Mouse (Mus musculus) cerebellum, adult 2 months (tissue): Measurements from ENCODE around the gene Msln. TPM values are rescaled to one million over a fixed set of nuclear protein-coding genes. Genes with fewer than 3 reads are reported as not detected.

Experiments
- DNase-seq, 2 experiments: peaks; one replicate each; pipeline ENCODE4 v3.0.0; 2021
- H3K27ac ChIP-seq: fragments of 200-500 bp; 2 replicates; pipeline ENCODE4 v1.5.1; 2012; ENCODE audit warnings: low read length, control low read depth, inconsistent platforms; ENCODE audit not compliant: insufficient read depth
- H3K27me3 ChIP-seq: fragments of 200-500 bp; 2 replicates; pipeline ENCODE4 v1.6.1; 2012; ENCODE audit warnings: inconsistent platforms, mild to moderate bottlenecking, low read length, moderate library complexity; ENCODE audit not compliant: control insufficient read depth, insufficient read depth
- H3K4me1 ChIP-seq: fragments of 200-500 bp; 2 replicates; pipeline ENCODE4 v1.6.1; 2011; ENCODE audit warnings: low read length; ENCODE audit not compliant: control insufficient read depth, insufficient read depth
- H3K4me3 ChIP-seq: fragments of 200-500 bp; replicated peaks from 2 replicates; pipeline ENCODE3; 2011; ENCODE audit warnings: mild to moderate bottlenecking, low read depth, low read length, control low read depth; ENCODE audit not compliant: insufficient read depth
- CTCF ChIP-seq: fragments of 200-500 bp; IDR thresholded peaks from 2 replicates; pipeline ENCODE4 v1.5.1; 2011; ENCODE audit warnings: low read depth, mild to moderate bottlenecking, control low read depth, low read length, moderate library complexity, borderline replicate concordance; ENCODE audit not compliant: insufficient read depth
- POLR2A ChIP-seq: fragments of 200-500 bp; IDR thresholded peaks from 2 replicates; pipeline ENCODE4 v1.6.1; 2011; ENCODE audit warnings: low read length, control low read depth, borderline replicate concordance; ENCODE audit not compliant: insufficient read depth
- WGBS: fragments of 180-500 bp; shearing (Covaris S2); methylation state at CpG from one replicate; pipeline ENCODE4 v1.1.7; 2018; 5-methylcytosine and 5-hydroxymethylcytosine counted together
- polyA plus RNA-seq: library from polyadenylated mRNA; depleted of rRNA; stranded (reverse); fragments of >200 nt; gene quantifications from 2 replicates; pipeline ENCODE4 v1.2.3, GENCODE M21; 2012

Msln gene
- polyA plus RNA-seq, 1 experiment = 0.21 TPM

DNA sequence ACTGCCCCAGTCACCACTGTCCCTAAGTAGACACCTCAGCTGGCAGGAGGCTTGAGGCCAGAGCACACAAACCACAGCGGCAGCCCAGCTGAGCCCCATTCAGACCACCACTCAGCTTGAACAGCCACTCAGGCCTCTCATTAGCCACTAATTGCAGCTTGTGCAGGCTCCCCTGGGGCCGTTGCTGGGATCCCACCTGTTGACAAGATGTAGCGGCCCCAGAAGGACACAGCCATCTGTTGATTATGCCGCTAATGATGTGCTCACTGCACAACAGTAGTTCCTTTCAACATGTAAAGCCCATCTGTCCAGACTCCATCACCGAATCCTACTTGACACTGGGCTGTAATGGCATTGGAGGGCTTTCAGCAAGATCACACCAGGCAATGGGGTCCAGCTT lies 11.7 kb upstream of the Msln start:
- TF ChIP-seq POLR2A = no peak
- no peak for TF ChIP-seq CTCF
- Histone ChIP-seq H3K27ac (no peak overlapping the region), H3K27me3 (no peaks in the 10 kb centered on the region), H3K4me3 (no peak overlapping the region), H3K4me1 (no peaks in the 10 kb centered on the region)
- WGBS = 13% methylated on average over 5 of the region's 5 CpGs
- DNase-seq = no peak

GRCm38 (mm10) chr17:25762591-25762990 lies 8.4 kb upstream of the Msln start:
- Histone ChIP-seq H3K4me1 (no peaks in the 10 kb centered on the region), H3K27ac (no peak overlapping the region), H3K27me3 (no peaks in the 10 kb centered on the region), H3K4me3 (no peak overlapping the region)
- WGBS = 46% methylated on average over 3 of the region's 3 CpGs
- DNase-seq = no peak
- TF ChIP-seq CTCF = no peak
- TF ChIP-seq POLR2A = no peak

GRCm38 (mm10) chr17:25761561-25761970 lies 7.4 kb upstream of the Msln start:
- no peak for TF ChIP-seq POLR2A
- no peak for TF ChIP-seq CTCF
- H3K4me3 ChIP-seq = no peak overlapping the region
- 7% methylated on average over 4 of the region's 4 CpGs for WGBS
- H3K27me3 ChIP-seq = no peaks in the 10 kb centered on the region
- DNase-seq = peak in 1 of 2 experiments; percentile 26
- H3K27ac ChIP-seq = no peak overlapping the region
- H3K4me1 ChIP-seq = no peaks in the 10 kb centered on the region

GRCm38 (mm10) chr17:25760148-25760547 lies 6.0 kb upstream of the Msln start:
- Histone ChIP-seq H3K27me3 (no peaks in the 10 kb centered on the region), H3K4me3 (no peak overlapping the region), H3K27ac (no peak overlapping the region), H3K4me1 (no peaks in the 10 kb centered on the region)
- DNase-seq = no peak
- 78% methylated on average over 8 of the region's 8 CpGs for WGBS
- TF ChIP-seq POLR2A (no peak), CTCF (no peak)

DNA sequence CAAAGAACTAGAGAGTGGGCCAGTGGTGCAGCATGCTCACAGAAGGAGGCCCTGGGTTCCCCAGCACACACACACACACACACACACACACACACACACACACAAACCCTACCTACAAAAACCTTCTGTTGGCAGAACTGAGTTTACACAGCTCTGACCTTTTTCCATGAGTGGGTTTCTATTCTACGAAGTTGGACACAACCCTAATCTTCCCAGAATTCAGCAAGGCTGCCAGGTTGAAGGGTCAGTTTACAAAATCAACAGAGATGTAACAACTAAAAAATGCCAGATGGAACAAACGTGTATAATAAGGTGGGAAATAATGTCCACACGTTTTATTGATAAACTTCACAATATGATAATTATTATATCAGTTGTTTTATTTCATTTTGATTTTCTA lies 3.5 kb upstream of the Msln start:
- DNase-seq = no peak
- no peak for TF ChIP-seq CTCF
- TF ChIP-seq POLR2A = no peak
- H3K4me3 ChIP-seq = no peak overlapping the region
- 69% methylated on average over 3 of the region's 3 CpGs for WGBS
- no peak overlapping the region for H3K27ac ChIP-seq
- H3K27me3 ChIP-seq = no peaks in the 10 kb centered on the region
- no peaks in the 10 kb centered on the region for H3K4me1 ChIP-seq

- no peak for DNase-seq
- WGBS = 66% methylated on average over 9 of the region's 9 CpGs
- Histone ChIP-seq H3K4me1 (no peaks in the 10 kb centered on the region), H3K27ac (no peak overlapping the region), H3K27me3 (no peaks in the 10 kb centered on the region), H3K4me3 (no peak overlapping the region)
- TF ChIP-seq POLR2A = no peak
- TF ChIP-seq CTCF = no peak
Measured at GRCm38 (mm10) chr17:25756378-25757242, 2.4 kb upstream of the Msln start.

GRCm38 (mm10) chr17:25755627-25756377 lies 1.6 kb upstream of the Msln start:
- DNase-seq = no peak
- Histone ChIP-seq H3K4me3 (no peak overlapping the region), H3K4me1 (no peaks in the 10 kb centered on the region), H3K27me3 (no peaks in the 10 kb centered on the region), H3K27ac (no peak overlapping the region)
- TF ChIP-seq CTCF (no peak), POLR2A (no peak)
- WGBS = 58% methylated on average over 4 of the region's 4 CpGs
